Mouse (Mus musculus) frontal cortex, postnatal 36 days (tissue): ENCODE results near the gene Ifna1.
"Not testable (repeated sequence)": the region's sequence is repeated elsewhere in the genome, so short reads cannot be mapped to it uniquely, and the experiment has no call there.

Experiments used
- DNase-seq, 2 experiments: peaks; one replicate each; pipeline ENCODE4 v3.0.0; 2022; ENCODE audit warnings: low spot score in 2 of 2

The Ifna1 gene

GRCm38 (mm10) chr4:88849698-88850097 is at the start of gene Ifna1:
Ifna1 (plus strand) TSS chr4:88850087.
- DNase-seq = no peak

GRCm38 (mm10) chr4:88802954-88803353 is 46.9 kb upstream of the Ifna1 start, which contains the start of gene Gm13287:
Gm13287 (plus strand) TSS chr4:88803254.
- DNase-seq = not testable (repeated sequence)

GRCm38 (mm10) chr4:88805231-88805630 is 44.7 kb upstream of the Ifna1 start, which contains the start of gene Gm13288:
Gm13288 (plus strand) TSS chr4:88805531.
- not testable (repeated sequence) for DNase-seq

- peak; percentile 1 to 2 for DNase-seq
Measured at GRCm38 (mm10) chr4:88805761-88806160, 44.1 kb upstream of the Ifna1 start.

GRCm38 (mm10) chr4:88815928-88816327 is 34.0 kb upstream of the Ifna1 start, which contains the start of gene Ifna7:
Ifna7 (plus strand) TSS chr4:88816228.
- no peak for DNase-seq

GRCm38 (mm10) chr4:88819659-88820058 is 30.2 kb upstream of the Ifna1 start, which contains the start of gene Ifna11:
Ifna11 (plus strand) TSS chr4:88819959.
- no peak for DNase-seq

- peak in 1 of 2 experiments; percentile 11 for DNase-seq
Measured at GRCm38 (mm10) chr4:88822995-88823394, 26.9 kb upstream of the Ifna1 start.

GRCm38 (mm10) chr4:88827116-88827515 is 22.8 kb upstream of the Ifna1 start, which contains the start of gene Ifna6:
Ifna6 (plus strand) TSS chr4:88827416.
- DNase-seq = not testable (repeated sequence)

GRCm38 (mm10) chr4:88830523-88830922 is 19.4 kb upstream of the Ifna1 start:
- DNase-seq = peak; percentile 31 to 38

GRCm38 (mm10) chr4:88835225-88835624 is 14.7 kb upstream of the Ifna1 start, which contains the start of gene Ifna5:
Ifna5 (plus strand) TSS chr4:88835525.
- not testable (repeated sequence) for DNase-seq

- DNase-seq = peak in 1 of 2 experiments; percentile 7
Measured at GRCm38 (mm10) chr4:88838828-88839227, 11.1 kb upstream of the Ifna1 start.

- DNase-seq = no peak
Measured at GRCm38 (mm10) chr4:88840058-88840457, 9.8 kb upstream of the Ifna1 start.

GRCm38 (mm10) chr4:88841438-88841911 is 8.4 kb upstream of the Ifna1 start, which contains the start of gene Ifna4:
Ifna4 (plus strand) TSS chr4:88841861.
- DNase-seq = no peak

GRCm38 (mm10) chr4:88845334-88845733 is 4.6 kb upstream of the Ifna1 start:
- DNase-seq = no peak

- DNase-seq = no peak
Measured at GRCm38 (mm10) chr4:88851026-88851763, 1.3 kb downstream of the Ifna1 start.

GRCm38 (mm10) chr4:88859214-88859613 is 9.3 kb downstream of the Ifna1 start:
- DNase-seq = no peak

- no peak for DNase-seq
Measured at GRCm38 (mm10) chr4:88863309-88863708, 13.4 kb downstream of the Ifna1 start.

GRCm38 (mm10) chr4:88864599-88864998 is 14.7 kb downstream of the Ifna1 start:
- no peak for DNase-seq

- DNase-seq = no peak
Measured at GRCm38 (mm10) chr4:88865011-88865569, 15.2 kb downstream of the Ifna1 start.

- DNase-seq = peak; percentile 70 to 72
Measured at GRCm38 (mm10) chr4:88867366-88867925, 17.6 kb downstream of the Ifna1 start.

- DNase-seq = peak; percentile 11 to 19
Measured at GRCm38 (mm10) chr4:88867926-88868911, 18.3 kb downstream of the Ifna1 start.
